Mouse (Mus musculus): ENCODE measurements around the gene Rec8.

Rec8 gene

GRCm38 (mm10) chr14:55592226-55592625 is 25.6 kb upstream of the Rec8 start:
- no peak for DNase-seq (ENCODE audit: low read depth, low spot score)

GRCm38 (mm10) chr14:55596036-55596690 is 21.7 kb upstream of the Rec8 start:
- no peak for DNase-seq (ENCODE audit: low read depth, low spot score)

GRCm38 (mm10) chr14:55598521-55599390 is 19.1 kb upstream of the Rec8 start:
- no peak for DNase-seq (ENCODE audit: low read depth, low spot score)

- no peak for DNase-seq (ENCODE audit: low read depth, low spot score)
Observed at GRCm38 (mm10) chr14:55603271-55603632, 14.6 kb upstream of the Rec8 start, which contains the start of gene Irf9. Gene Irf9 (plus strand): TSS chr14:55603571.

GRCm38 (mm10) chr14:55603633-55604576 is 13.9 kb upstream of the Rec8 start:
- peak; percentile 47 for DNase-seq (ENCODE audit: low read depth, low spot score)

- no peak for DNase-seq (ENCODE audit: low read depth, low spot score)
Observed at GRCm38 (mm10) chr14:55604823-55605222, 13.0 kb upstream of the Rec8 start.

GRCm38 (mm10) chr14:55605743-55606459 is 11.9 kb upstream of the Rec8 start:
- no peak for DNase-seq (ENCODE audit: low read depth, low spot score)

- no peak for DNase-seq (ENCODE audit: low read depth, low spot score)
Observed at GRCm38 (mm10) chr14:55608339-55608738, 9.5 kb upstream of the Rec8 start.

GRCm38 (mm10) chr14:55613346-55613745 is 4.5 kb upstream of the Rec8 start:
- DNase-seq (ENCODE audit: low read depth, low spot score), result no peak

- DNase-seq (ENCODE audit: low read depth, low spot score), result no peak
Observed at GRCm38 (mm10) chr14:55614565-55615178, 3.2 kb upstream of the Rec8 start.

- no peak for DNase-seq (ENCODE audit: low read depth, low spot score)
Observed at GRCm38 (mm10) chr14:55615876-55616275, 2.0 kb upstream of the Rec8 start.

GRCm38 (mm10) chr14:55616844-55617243 is 993 bp upstream of the Rec8 start:
- no peak for DNase-seq (ENCODE audit: low read depth, low spot score)

- no peak for DNase-seq (ENCODE audit: low read depth, low spot score)
Observed at GRCm38 (mm10) chr14:55618486-55619195, 804 bp downstream of the Rec8 start.

GRCm38 (mm10) chr14:55628077-55628827 is 10.4 kb downstream of the Rec8 start:
- DNase-seq (ENCODE audit: low read depth, low spot score), result no peak

GRCm38 (mm10) chr14:55629312-55629711 is 11.5 kb downstream of the Rec8 start:
- no peak for DNase-seq (ENCODE audit: low read depth, low spot score)

GRCm38 (mm10) chr14:55634874-55635522 is 17.2 kb downstream of the Rec8 start:
- DNase-seq (ENCODE audit: low read depth, low spot score), result no peak

GRCm38 (mm10) chr14:55635523-55636007 is 17.7 kb downstream of the Rec8 start, which contains the start of gene Ipo4:
Gene Ipo4 (minus strand): TSS chr14:55635957.
- peak; percentile 76 for DNase-seq (ENCODE audit: low read depth, low spot score)

- DNase-seq (ENCODE audit: low read depth, low spot score), result no peak
Observed at GRCm38 (mm10) chr14:55637795-55638194, 20.0 kb downstream of the Rec8 start, which contains the start of gene Gm49378. Gene Gm49378 (minus strand): TSS chr14:55637895.
